Mouse (Mus musculus) layer of hippocampus, adult 18-20 months (tissue): ENCODE measurements at regions not wholly inside any gene's neighbourhood (a gene's known extent, or its start where the extent isn't known, plus 50 kb on each side); places are given as distances from the start of the nearest gene placed in this dataset.

ENCODE experiments used
- DNase-seq, 2 experiments: peaks; one replicate each; pipeline ENCODE4 v3.0.0; 2022; ENCODE audit warnings: low spot score in 2 of 2

DNA sequence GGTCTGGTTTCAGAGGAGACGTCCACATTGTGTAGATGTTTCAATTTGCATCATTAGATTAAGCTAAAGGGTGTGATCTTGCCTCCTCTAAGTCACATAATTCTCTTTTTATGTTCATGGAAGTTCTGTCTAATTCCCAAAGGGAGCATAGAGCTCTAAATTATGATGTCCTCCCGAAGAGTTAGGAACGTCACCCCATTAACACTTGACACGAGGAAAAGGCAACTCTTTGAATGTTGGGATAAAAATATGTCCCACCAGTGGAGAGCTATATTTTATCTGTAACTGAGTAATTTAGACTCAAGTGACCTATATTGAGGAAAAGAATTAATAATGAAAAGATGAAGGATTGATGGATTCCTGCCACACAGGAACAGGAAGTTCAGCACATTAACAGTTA, 69.2 kb upstream of the Fam19a1 start:
- no peak for DNase-seq

- no peak for DNase-seq
Observed at GRCm38 (mm10) chr6:96053476-96053875, 59.5 kb upstream of the Fam19a1 start.

DNA sequence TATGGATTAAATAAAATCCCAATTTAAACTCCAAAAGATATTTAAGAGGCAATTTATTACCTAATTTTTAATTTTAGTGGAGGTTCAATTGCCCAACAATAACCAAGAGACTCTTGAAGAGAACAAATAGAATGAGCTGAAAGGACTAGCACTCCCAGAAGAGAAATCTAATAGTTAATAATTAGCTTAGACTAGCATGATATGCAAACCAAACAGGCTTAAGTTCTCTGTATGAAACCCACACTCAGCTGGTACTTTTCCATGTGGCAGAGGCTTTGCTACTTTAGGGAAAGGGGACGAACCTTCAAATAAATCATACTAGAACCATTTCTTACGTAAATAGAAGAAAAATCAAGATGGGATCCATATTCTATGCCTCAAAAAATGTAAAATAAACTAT, 55.9 kb upstream of the Fam19a1 start:
- DNase-seq: no peak

DNA sequence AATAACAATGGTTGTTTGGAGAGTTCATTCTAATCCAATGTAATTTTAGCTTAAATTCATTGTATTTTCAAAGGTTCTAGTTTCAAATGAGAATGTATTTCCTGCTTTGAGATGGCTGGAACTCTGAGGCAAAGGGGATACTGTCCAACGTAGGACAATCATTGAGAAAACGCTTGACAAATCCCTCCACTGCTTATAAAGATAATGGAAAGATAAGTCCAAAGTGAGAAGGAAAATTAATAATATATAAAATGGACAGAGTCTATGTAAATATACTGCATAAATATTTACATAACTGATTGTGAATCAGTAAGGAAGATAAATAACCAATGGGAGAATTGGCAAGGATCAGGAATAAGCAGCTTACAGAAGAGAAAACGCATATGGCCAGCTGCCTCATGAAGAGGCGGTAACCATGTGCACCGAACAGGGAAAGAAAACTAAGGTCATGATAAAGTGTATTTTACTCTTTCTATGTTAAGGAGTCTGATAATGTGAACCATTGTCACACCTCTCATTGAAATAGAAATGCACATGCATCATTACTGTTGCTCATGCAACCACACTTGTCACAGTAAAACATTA, 55.3 kb upstream of the Fam19a1 start:
- DNase-seq: no peak

- DNase-seq: no peak
Observed at GRCm38 (mm10) chr6:96061979-96062378, 51.0 kb upstream of the Fam19a1 start.
